Mouse (Mus musculus) kidney, postnatal 25 days (tissue): ENCODE results near the gene Ccl6.

ENCODE experiments used
- DNase-seq, 2 experiments: peaks; one replicate each; pipeline ENCODE4 v3.0.0; 2021; ENCODE audit warnings: mixed read lengths in 2 of 2

Gene Ccl6

DNA sequence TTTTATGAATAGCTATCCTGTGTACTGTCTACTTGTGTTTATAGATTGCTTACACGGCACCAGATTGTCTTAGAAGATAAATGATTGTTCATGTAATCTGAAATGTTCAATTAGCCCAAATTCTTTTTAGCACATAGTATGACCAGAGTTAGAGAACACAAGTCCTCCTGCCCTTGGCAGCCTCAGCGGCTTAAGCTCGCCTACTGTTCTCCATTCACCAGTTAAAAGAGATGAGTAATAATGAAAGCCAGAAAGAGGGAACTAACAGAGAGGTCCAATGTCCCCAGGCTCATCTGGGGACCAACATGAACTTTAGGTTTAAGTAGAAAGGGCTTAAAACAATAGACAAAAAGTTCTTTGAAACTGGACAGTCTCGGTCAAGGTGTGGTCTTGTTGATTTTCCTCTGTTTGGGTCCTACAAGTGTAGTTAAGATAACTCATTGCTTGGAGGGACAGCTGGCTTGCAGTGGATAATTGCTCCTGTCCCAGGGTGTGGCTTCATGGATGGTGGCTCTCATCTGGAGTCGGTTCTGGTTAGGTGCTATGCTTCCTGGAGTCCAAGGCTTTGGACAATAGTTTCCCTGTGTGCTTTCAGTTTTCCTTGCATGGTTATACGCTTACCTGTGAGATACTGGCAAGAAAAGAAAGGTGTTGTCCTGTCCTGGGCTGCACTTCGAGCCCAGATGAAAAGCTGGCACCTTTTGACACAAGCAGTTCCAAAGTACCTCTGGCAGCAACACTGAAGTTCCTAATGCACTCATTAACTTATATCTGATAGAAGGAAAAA is 3.0 kb upstream of the Ccl6 start:
- no peak for DNase-seq

GRCm38 (mm10) chr11:83593453-83593852 is 566 bp upstream of the Ccl6 start:
- no peak for DNase-seq

GRCm38 (mm10) chr11:83584232-83584631 is 8.7 kb downstream of the Ccl6 start:
- DNase-seq, result no peak

DNA sequence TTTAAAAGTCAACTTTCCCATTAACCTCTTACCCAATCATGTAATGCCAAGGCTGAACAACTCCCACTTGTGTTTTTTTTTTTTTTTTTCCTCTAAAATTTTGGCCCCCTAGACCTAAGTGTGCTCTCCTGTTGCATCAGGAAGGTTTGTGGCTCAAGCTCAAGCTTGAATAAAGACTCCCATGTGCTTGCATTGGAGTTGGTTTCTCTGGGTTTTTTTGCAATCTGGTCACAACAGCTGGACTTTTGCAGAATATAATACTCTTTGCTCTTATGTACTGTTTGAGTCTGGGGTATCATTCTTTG is 9.5 kb downstream of the Ccl6 start:
- no peak for DNase-seq

GRCm38 (mm10) chr11:83582626-83583449 is 10.0 kb downstream of the Ccl6 start:
- peak; percentile 31 to 50 for DNase-seq

GRCm38 (mm10) chr11:83581626-83582610 is 11.0 kb downstream of the Ccl6 start:
- DNase-seq, result peak; percentile 77 to 85

GRCm38 (mm10) chr11:83580699-83581232 is 12.1 kb downstream of the Ccl6 start:
- no peak for DNase-seq

- DNase-seq, result no peak
These were observed 13.9 kb downstream of the Ccl6 start for GRCm38 (mm10) chr11:83578999-83579398.

- DNase-seq, result no peak
These were observed 14.6 kb downstream of the Ccl6 start, which contains the start of gene Ccl9 for GRCm38 (mm10) chr11:83578186-83578760. TSS of gene Ccl9 (minus strand) at chr11:83578636.

- no peak for DNase-seq
These were observed 15.8 kb downstream of the Ccl6 start for GRCm38 (mm10) chr11:83576927-83577555.

DNA sequence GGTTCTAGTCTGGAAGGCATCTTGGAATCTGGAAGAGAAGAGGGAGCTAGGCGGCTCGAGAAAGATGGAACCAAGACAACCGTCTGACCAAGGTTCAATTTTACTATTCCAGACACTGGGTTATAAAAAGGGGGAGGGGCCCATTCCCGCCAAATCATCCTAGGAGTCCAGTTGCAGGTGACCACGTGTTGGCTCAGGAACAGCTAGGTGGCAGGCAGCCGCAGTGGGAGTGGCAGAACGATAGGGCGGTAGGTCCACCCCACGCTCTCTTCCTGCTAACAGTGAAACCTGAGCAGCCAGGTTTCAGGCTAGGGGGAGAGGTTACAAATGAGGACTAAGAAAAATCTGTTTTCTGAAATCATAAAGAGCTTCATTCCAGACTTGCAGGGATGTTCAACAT is 20.1 kb downstream of the Ccl6 start:
- DNase-seq, result peak in 1 of 2 experiments; percentile 43

GRCm38 (mm10) chr11:83572223-83572622 is 20.7 kb downstream of the Ccl6 start:
- peak; percentile 50 to 71 for DNase-seq

DNA sequence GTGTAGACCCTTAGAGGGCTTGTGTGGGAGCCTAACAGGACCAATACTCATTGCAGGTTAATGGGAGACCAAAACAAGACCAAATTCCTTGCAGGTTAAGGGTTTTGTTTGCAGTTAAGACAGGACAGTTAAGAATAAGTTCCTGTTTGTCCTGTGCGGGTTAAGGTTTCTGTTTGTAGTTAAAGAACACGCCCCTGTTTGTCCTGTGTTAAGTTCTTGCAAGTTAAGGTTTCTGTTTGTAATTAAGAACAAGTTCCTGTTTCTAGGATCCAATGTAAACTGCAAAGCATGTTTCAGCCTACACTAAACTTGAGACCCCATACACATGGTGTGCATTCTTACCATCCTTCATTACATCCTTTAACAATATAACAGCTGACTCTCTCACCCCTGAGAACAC is 22.7 kb downstream of the Ccl6 start:
- DNase-seq, result no peak

- no peak for DNase-seq
These were observed 23.6 kb downstream of the Ccl6 start for GRCm38 (mm10) chr11:83569249-83569648.

- no peak for DNase-seq
These were observed 24.1 kb downstream of the Ccl6 start for GRCm38 (mm10) chr11:83568786-83569185.

GRCm38 (mm10) chr11:83568061-83568460 is 24.8 kb downstream of the Ccl6 start:
- no peak for DNase-seq

DNA sequence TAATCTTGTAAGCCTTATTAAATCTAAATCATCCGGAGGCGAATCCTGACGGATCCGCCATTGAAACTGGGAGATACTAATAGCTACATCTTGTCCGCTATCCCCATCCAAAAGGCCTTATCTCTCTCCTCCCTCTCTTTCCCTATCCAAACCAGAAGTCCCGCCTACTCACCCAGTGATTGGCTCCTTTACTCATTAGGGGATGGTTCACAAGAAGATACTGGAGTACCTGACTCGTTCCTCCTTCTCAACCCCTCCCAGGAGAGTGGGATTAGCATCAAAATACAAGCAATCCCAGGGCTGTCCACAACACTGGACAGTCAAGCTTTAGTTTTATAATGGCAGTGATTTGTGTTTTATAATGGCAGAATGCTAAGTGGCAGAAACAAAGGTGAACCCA is 25.6 kb downstream of the Ccl6 start:
- DNase-seq, result no peak

- DNase-seq, result no peak
These were observed 26.3 kb downstream of the Ccl6 start for GRCm38 (mm10) chr11:83566617-83567016.

GRCm38 (mm10) chr11:83563754-83564153 is 29.1 kb downstream of the Ccl6 start:
- peak; percentile 37 to 58 for DNase-seq

GRCm38 (mm10) chr11:83562311-83562887 is 30.5 kb downstream of the Ccl6 start:
- no peak for DNase-seq

GRCm38 (mm10) chr11:83560405-83560804 is 32.5 kb downstream of the Ccl6 start:
- no peak for DNase-seq
